Mouse (Mus musculus): ENCODE data around the gene Hist1h3f. TPM values are rescaled to one million over a fixed set of nuclear protein-coding genes. Genes with fewer than 3 reads are reported as not detected.
A peak's percentile ranks its signal among the peaks of the same experiment; 100 is the strongest.

Gene Hist1h3f
- polyA plus RNA-seq, 1 experiment from 2014 or later = 0.25 TPM

- no peak for ATAC-seq (replicated peaks; ENCODE audit: insufficient number of reproducible peaks, insufficient read depth, low FRiP score, low read depth)
- Histone ChIP-seq H3K27me3 (no peaks in the 10 kb centered on the region), H3K36me3 (no peaks in the 10 kb centered on the region), H3K9ac (peak overlapping the region; percentile 33), H3K4me2 (peak overlapping the region; percentile 87), H3K4me3 (peak overlapping the region; percentile 50), H3K4me1 (replicated peaks) (peaks cover 3% of the 10 kb centered on the region), H3K9me3 (replicated peaks) (no peaks in the 10 kb centered on the region), H3K27ac (peak overlapping the region; percentile 74)
- WGBS = under 1% methylated on average over 6 of the region's 6 CpGs
Observed at GRCm38 (mm10) chr13:23518885-23519284, 25.0 kb upstream of the Hist1h3f start.

DNA sequence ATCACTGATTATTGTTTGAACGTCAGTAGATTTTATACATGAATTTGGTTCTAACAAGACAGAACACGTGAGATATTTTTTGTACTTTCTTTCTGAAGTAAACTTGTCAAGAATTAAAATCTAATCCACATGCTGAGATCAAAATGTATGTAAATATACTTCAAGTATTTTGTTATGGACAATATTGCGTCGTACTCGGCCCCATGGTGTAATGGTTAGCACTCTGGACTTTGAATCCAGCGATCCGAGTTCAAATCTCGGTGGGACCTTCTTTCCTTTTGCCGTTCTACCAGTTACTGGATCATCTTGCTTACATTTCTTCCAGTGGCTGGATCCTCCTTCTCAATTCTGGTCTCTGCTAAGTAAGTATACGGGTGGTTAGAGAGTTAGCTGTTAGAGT, 24.4 kb upstream of the Hist1h3f start:
- Histone ChIP-seq H3K27ac (peak overlapping the region; percentile 74), H3K9me3 (replicated peaks) (no peaks in the 10 kb centered on the region)
- peak; percentile 45; the same call in 1 of the 2 replicates for ATAC-seq (replicated peaks; ENCODE audit: insufficient number of reproducible peaks, insufficient read depth, low FRiP score, low read depth)

GRCm38 (mm10) chr13:23521703-23522102, 22.1 kb upstream of the Hist1h3f start:
- no peaks in the 10 kb centered on the region for H3K9me3 ChIP-seq (replicated peaks)
- no peaks in the 10 kb centered on the region for H3K27me3 ChIP-seq
- H3K4me2 ChIP-seq = peak overlapping the region; percentile 40
- no peak for ATAC-seq (replicated peaks; ENCODE audit: insufficient number of reproducible peaks, insufficient read depth, low FRiP score, low read depth)
- H3K4me3 ChIP-seq = no peak overlapping the region
- WGBS = 2% methylated on average over 14 of the region's 14 CpGs
- no peak overlapping the region for H3K27ac ChIP-seq
- H3K4me1 ChIP-seq (replicated peaks) = peaks cover 8% of the 10 kb centered on the region
- H3K9ac ChIP-seq = 0 out of 2 replicates have a peak overlapping the region, but pooled peaks have one; percentile 17
- H3K36me3 ChIP-seq = no peaks in the 10 kb centered on the region

More for the DNA sequence above, 24.4 kb upstream of the Hist1h3f start:
- Histone ChIP-seq H3K36me3 (no peaks in the 10 kb centered on the region), H3K4me2 (peak overlapping the region; percentile 87), H3K27me3 (no peaks in the 10 kb centered on the region), H3K9ac (peak overlapping the region; percentile 33), H3K4me1 (replicated peaks) (peaks cover 3% of the 10 kb centered on the region), H3K4me3 (peak overlapping the region; percentile 50)
- WGBS = under 1% methylated on average over 10 of the region's 10 CpGs

- Histone ChIP-seq H3K36me3 (no peaks in the 10 kb centered on the region), H3K4me2 (no peak overlapping the region), H3K4me1 (replicated peaks) (peaks cover 20% of the 10 kb centered on the region), H3K4me3 (no peak overlapping the region), H3K9me3 (replicated peaks) (no peaks in the 10 kb centered on the region), H3K27ac (no peak overlapping the region), H3K27me3 (no peaks in the 10 kb centered on the region), H3K9ac (no peak overlapping the region)
- WGBS = 49% methylated on average over 5 of the region's 5 CpGs
- ATAC-seq (replicated peaks; ENCODE audit: insufficient number of reproducible peaks, insufficient read depth, low FRiP score, low read depth) = no peak
Observed at GRCm38 (mm10) chr13:23523976-23524375, 19.9 kb upstream of the Hist1h3f start.

DNA sequence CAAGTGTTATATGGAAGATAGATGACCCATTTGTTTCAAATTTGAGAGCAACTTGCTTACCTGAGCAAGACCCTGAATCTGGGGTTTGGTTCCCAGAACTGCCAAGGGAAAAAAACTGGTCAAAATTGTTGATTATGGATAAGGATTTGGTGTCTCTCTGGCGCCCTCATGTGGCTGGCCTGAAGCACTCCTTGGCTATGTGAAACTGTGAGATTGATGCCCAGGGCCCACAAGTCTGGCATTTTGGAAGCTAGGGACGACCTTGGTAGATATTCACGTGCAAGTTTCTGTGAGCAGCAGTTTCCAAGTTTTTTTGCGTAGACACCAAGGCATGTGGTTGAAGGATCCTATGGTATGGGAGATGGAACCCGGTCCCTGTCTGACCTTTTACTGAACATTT, 19.2 kb upstream of the Hist1h3f start:
- no peak overlapping the region for H3K9ac ChIP-seq
- H3K27me3 ChIP-seq = no peaks in the 10 kb centered on the region
- H3K36me3 ChIP-seq = no peaks in the 10 kb centered on the region

GRCm38 (mm10) chr13:23525901-23526300, 18.0 kb upstream of the Hist1h3f start:
- Histone ChIP-seq H3K4me2 (peak overlapping the region; percentile 57), H3K9me3 (replicated peaks) (no peaks in the 10 kb centered on the region), H3K4me1 (replicated peaks) (peaks cover 22% of the 10 kb centered on the region), H3K9ac (peak overlapping the region; percentile 36; the same call in 1 of the 2 replicates), H3K4me3 (peak overlapping the region; percentile 48), H3K27me3 (no peaks in the 10 kb centered on the region), H3K36me3 (no peaks in the 10 kb centered on the region), H3K27ac (no peak overlapping the region)
- ATAC-seq (replicated peaks; ENCODE audit: insufficient number of reproducible peaks, insufficient read depth, low FRiP score, low read depth) = no peak
- WGBS = 3% methylated on average over 10 of the region's 10 CpGs

More for the DNA sequence above, 19.2 kb upstream of the Hist1h3f start:
- WGBS = 10% methylated on average over 5 of the region's 5 CpGs
- H3K4me3 ChIP-seq = no peak overlapping the region
- H3K9me3 ChIP-seq (replicated peaks) = no peaks in the 10 kb centered on the region
- H3K4me2 ChIP-seq = peak overlapping the region; percentile 10; the same call in 1 of the 2 replicates
- H3K27ac ChIP-seq = no peak overlapping the region
- H3K4me1 ChIP-seq (replicated peaks) = peaks cover 22% of the 10 kb centered on the region
- no peak for ATAC-seq (replicated peaks; ENCODE audit: insufficient number of reproducible peaks, insufficient read depth, low FRiP score, low read depth)

GRCm38 (mm10) chr13:23526312-23526711, 17.5 kb upstream of the Hist1h3f start:
- ATAC-seq (replicated peaks; ENCODE audit: insufficient number of reproducible peaks, insufficient read depth, low FRiP score, low read depth) = no peak; the same call in 1 of the 2 replicates
- Histone ChIP-seq H3K4me3 (peak overlapping the region; percentile 48), H3K9me3 (replicated peaks) (no peaks in the 10 kb centered on the region), H3K36me3 (no peaks in the 10 kb centered on the region), H3K4me1 (replicated peaks) (peaks cover 22% of the 10 kb centered on the region), H3K27ac (peak overlapping the region; percentile 51), H3K27me3 (no peaks in the 10 kb centered on the region), H3K4me2 (peak overlapping the region; percentile 57), H3K9ac (peak overlapping the region; percentile 39)
- WGBS = under 1% methylated on average over 17 of the region's 17 CpGs

DNA sequence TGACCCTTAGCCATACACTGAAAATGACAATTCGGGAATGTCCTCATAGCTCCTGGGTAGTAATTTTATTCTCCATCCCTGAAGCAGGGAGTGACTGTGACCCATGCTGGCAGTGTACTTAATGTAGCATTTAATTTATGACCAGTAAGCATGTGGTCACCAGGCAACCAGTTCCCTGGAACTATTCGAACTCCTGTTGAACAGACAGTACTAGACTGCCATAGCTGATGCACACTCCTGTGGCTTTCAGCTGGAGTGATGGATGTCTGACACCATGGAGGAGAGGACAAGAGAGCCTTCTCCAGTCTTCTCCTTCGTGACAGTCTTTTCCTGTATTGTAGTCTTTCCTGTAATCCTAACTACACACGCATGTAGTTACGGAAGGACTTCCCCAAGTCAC, 14.8 kb upstream of the Hist1h3f start:
- Histone ChIP-seq H3K4me3 (no peak overlapping the region), H3K4me1 (replicated peaks) (peaks cover 39% of the 10 kb centered on the region), H3K4me2 (peak overlapping the region; percentile 79), H3K27me3 (no peaks in the 10 kb centered on the region), H3K9me3 (replicated peaks) (no peaks in the 10 kb centered on the region), H3K9ac (no peak overlapping the region), H3K27ac (peak overlapping the region; percentile 92), H3K36me3 (no peaks in the 10 kb centered on the region)
- 80% methylated on average over 5 of the region's 5 CpGs for WGBS
- no peak for ATAC-seq (replicated peaks; ENCODE audit: insufficient number of reproducible peaks, insufficient read depth, low FRiP score, low read depth)

GRCm38 (mm10) chr13:23529480-23530165, 14.2 kb upstream of the Hist1h3f start:
- Histone ChIP-seq H3K4me1 (replicated peaks) (peaks cover 45% of the 10 kb centered on the region), H3K27me3 (no peaks in the 10 kb centered on the region), H3K9me3 (replicated peaks) (no peaks in the 10 kb centered on the region), H3K4me2 (peak overlapping the region; percentile 79), H3K36me3 (no peaks in the 10 kb centered on the region), H3K4me3 (peak overlapping the region; percentile 56), H3K9ac (peak overlapping the region; percentile 59), H3K27ac (peak overlapping the region; percentile 92)
- ATAC-seq (replicated peaks; ENCODE audit: insufficient number of reproducible peaks, insufficient read depth, low FRiP score, low read depth) = no peak
- 18% methylated on average over 2 of the region's 2 CpGs for WGBS

DNA sequence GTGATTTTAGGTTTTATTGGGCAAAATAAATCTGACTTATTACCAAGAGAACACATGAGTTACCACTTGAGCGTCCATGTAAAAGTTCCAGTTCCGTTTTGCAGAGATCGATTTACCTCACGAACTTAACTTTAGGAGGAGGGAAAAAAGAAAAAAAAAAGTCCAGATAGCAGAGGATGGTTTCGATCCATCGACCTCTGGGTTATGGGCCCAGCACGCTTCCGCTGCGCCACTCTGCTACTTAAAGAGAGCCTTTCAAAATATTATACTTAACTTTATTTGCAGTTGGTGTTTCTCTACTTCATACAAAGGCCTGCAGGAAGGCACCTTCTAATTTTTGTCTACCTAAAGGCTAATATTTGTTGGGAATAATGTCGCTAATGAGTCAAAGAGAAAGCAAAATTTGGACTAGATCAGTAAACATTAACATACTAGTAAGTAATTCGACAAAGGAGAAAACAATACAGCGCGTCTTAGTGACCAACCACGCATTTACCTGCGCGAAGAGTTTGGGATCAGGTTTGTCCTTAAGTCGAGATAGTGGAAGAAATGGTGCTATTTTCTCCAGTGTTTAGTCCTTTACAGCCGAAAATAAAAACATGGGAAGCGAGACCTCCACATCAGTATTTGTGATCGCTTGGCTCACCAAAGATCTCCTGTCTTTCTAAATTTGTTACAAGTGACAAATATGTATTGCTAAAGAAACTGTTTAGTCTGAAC, 13.5 kb upstream of the Hist1h3f start:
- ATAC-seq (replicated peaks; ENCODE audit: insufficient number of reproducible peaks, insufficient read depth, low FRiP score, low read depth) = no peak
- no peaks in the 10 kb centered on the region for H3K27me3 ChIP-seq
- H3K4me1 ChIP-seq (replicated peaks) = peaks cover 44% of the 10 kb centered on the region
- H3K4me2 ChIP-seq = peak overlapping the region; percentile 79
- H3K4me3 ChIP-seq = peak overlapping the region; percentile 56
- peak overlapping the region; percentile 92 for H3K27ac ChIP-seq
- H3K9ac ChIP-seq = peak overlapping the region; percentile 59
- no peaks in the 10 kb centered on the region for H3K36me3 ChIP-seq
- H3K9me3 ChIP-seq (replicated peaks) = no peaks in the 10 kb centered on the region
- under 1% methylated on average over 20 of the region's 20 CpGs for WGBS
